Mouse (Mus musculus): Measurements from ENCODE around the gene Ugt1a8. TPM values are rescaled to one million over a fixed set of nuclear protein-coding genes. Genes with fewer than 3 reads are reported as not detected.
A peak's percentile ranks its signal among the peaks of the same experiment; 100 is the strongest.

Ugt1a8 gene
- polyA plus RNA-seq, 1 experiment from 2014 or later: not detected

- H3K27me3 ChIP-seq (ENCODE audit: insufficient read depth, low read length): no peaks in the 10 kb centered on the region
- H3K9me3 ChIP-seq (ENCODE audit: low read depth, low read length): peaks cover 62% of the 10 kb centered on the region
- 74% methylated on average over 1 of the region's 1 CpGs for WGBS
- peak; percentile 11 for DNase-seq
- H3K4me3 ChIP-seq (ENCODE audit: low read depth, low read length): no peak overlapping the region
- no peak overlapping the region for H3K4me2 ChIP-seq
- no peaks in the 10 kb centered on the region for H3K36me3 ChIP-seq (ENCODE audit: insufficient read depth)
- no peak for ATAC-seq (ENCODE audit: insufficient read depth)
- no peak overlapping the region for H3K27ac ChIP-seq (ENCODE audit: low read depth)
- no peak for TF ChIP-seq CTCF (IDR thresholded peaks at IDR 0.05; ENCODE audit: low read depth)
- no peaks in the 10 kb centered on the region for H3K4me1 ChIP-seq (ENCODE audit: insufficient read depth)
- no peak overlapping the region for H3K9ac ChIP-seq
Measured at GRCm38 (mm10) chr1:88213061-88213460, 125.4 kb downstream of the Ugt1a8 start.

DNA sequence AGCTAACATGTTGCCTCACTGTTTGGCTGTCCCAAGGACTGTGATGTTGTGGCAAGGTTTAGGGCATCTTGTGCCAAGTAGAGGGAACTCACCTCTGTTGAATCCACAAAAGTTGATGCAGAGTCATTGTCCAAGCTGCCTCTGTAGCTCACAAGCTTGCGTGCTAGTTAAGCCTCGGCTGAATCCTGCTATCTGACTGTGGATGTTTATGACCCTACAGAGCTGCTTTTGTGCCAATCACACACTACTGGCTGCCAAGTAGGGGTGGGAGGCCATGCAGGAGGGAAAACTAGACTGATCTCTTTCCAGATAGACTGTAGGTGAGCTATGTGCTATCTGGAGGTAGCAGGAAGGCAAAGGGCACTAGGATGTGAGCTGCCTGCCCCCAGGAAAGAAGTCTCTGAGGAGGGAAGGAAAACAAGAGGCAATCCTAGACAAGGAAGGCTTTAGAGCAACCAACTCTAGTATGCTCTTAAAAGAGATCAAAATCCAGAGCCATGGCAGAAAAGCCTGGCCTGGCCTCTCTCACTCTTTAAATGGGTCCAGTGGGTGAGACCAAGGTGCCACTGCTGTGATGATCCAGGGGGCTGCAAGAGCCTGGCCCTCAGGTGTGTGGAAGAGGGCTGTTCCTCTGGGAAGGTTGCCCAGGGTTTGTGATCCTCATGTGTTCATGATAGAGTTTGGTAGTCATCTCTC lies 126.3 kb downstream of the Ugt1a8 start:
- WGBS: 75% methylated on average over 2 of the region's 2 CpGs
- TF ChIP-seq CTCF (IDR thresholded peaks at IDR 0.05; ENCODE audit: low read depth): no peak
- Histone ChIP-seq H3K4me2 (no peak overlapping the region), H3K4me3 (ENCODE audit: low read depth, low read length) (no peak overlapping the region), H3K27ac (ENCODE audit: low read depth) (no peak overlapping the region), H3K27me3 (ENCODE audit: insufficient read depth, low read length) (no peaks in the 10 kb centered on the region), H3K4me1 (ENCODE audit: insufficient read depth) (no peaks in the 10 kb centered on the region), H3K9me3 (ENCODE audit: low read depth, low read length) (peaks cover 62% of the 10 kb centered on the region), H3K36me3 (ENCODE audit: insufficient read depth) (no peaks in the 10 kb centered on the region), H3K9ac (no peak overlapping the region)
- no peak for ATAC-seq (ENCODE audit: insufficient read depth)
- peak; percentile 6 for DNase-seq

DNA sequence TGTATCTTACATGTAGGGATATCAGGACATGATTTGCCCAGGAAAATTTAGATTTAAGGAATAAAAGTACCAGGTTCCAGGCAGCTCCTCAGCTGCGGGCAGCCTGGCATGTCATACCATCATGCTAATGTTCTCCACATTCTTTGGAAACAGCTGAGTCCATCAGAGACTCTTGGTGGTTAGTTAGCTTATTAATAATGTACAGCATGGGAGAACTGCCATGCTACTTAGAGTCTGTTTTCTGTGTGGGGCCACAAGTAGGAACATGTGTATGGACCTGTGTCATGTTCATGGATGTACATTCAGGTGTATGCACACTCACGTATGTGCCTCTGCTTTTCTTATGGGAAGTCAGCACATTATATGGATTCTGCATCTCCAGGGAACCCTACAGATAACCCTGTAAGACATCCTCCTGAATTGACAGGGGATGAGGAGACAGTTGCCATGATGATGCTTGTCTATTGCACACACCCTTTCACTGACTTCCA lies 126.9 kb downstream of the Ugt1a8 start:
- Histone ChIP-seq H3K36me3 (ENCODE audit: insufficient read depth) (no peaks in the 10 kb centered on the region), H3K4me1 (ENCODE audit: insufficient read depth) (no peaks in the 10 kb centered on the region), H3K4me2 (no peak overlapping the region), H3K9me3 (ENCODE audit: low read depth, low read length) (peaks cover 62% of the 10 kb centered on the region), H3K27ac (ENCODE audit: low read depth) (no peak overlapping the region), H3K27me3 (ENCODE audit: insufficient read depth, low read length) (no peaks in the 10 kb centered on the region), H3K9ac (no peak overlapping the region), H3K4me3 (ENCODE audit: low read depth, low read length) (no peak overlapping the region)
- 77% methylated on average over 2 of the region's 2 CpGs for WGBS
- TF ChIP-seq CTCF (IDR thresholded peaks at IDR 0.05; ENCODE audit: low read depth): no peak
- DNase-seq: peak; percentile 6
- ATAC-seq (ENCODE audit: insufficient read depth): no peak

GRCm38 (mm10) chr1:88215466-88216380 lies 128.1 kb downstream of the Ugt1a8 start:
- Histone ChIP-seq H3K4me3 (ENCODE audit: low read depth, low read length) (no peak overlapping the region), H3K4me2 (no peak overlapping the region), H3K27ac (ENCODE audit: low read depth) (no peak overlapping the region), H3K27me3 (ENCODE audit: insufficient read depth, low read length) (no peaks in the 10 kb centered on the region), H3K9me3 (ENCODE audit: low read depth, low read length) (peaks cover 62% of the 10 kb centered on the region), H3K36me3 (ENCODE audit: insufficient read depth) (no peaks in the 10 kb centered on the region), H3K9ac (no peak overlapping the region), H3K4me1 (ENCODE audit: insufficient read depth) (no peaks in the 10 kb centered on the region)
- DNase-seq: peak; percentile 13
- TF ChIP-seq CTCF (IDR thresholded peaks at IDR 0.05; ENCODE audit: low read depth): no peak
- 0 out of 2 replicates have a peak, but pooled peaks have one; percentile 11 for ATAC-seq (ENCODE audit: insufficient read depth)
- 68% methylated on average over 10 of the region's 10 CpGs for WGBS

DNA sequence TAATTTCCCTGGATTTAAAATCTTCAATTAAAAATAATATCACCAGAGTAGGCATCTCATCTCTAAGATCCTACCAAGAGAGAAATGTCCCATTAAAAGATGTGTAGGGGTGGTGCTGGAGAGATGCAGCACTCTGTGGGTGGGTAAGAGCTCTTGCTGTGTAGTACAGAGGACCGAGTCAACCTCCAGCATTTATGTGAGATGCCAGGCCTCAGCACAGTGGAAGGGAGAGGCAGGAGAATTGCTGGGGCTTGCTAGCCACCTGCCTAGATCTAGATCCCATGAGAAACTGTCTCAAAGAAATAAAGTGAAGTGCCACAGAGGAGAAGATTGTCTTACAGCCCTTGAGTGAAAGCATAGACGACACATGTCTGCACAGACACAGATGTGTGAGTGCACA lies 128.9 kb downstream of the Ugt1a8 start:
- 61% methylated on average over 2 of the region's 2 CpGs for WGBS
- Histone ChIP-seq H3K9ac (no peak overlapping the region), H3K27ac (ENCODE audit: low read depth) (no peak overlapping the region), H3K27me3 (ENCODE audit: insufficient read depth, low read length) (no peaks in the 10 kb centered on the region), H3K9me3 (ENCODE audit: low read depth, low read length) (peaks cover 58% of the 10 kb centered on the region), H3K4me3 (ENCODE audit: low read depth, low read length) (no peak overlapping the region), H3K4me1 (ENCODE audit: insufficient read depth) (no peaks in the 10 kb centered on the region), H3K36me3 (ENCODE audit: insufficient read depth) (no peaks in the 10 kb centered on the region), H3K4me2 (no peak overlapping the region)
- no peak for DNase-seq
- no peak for TF ChIP-seq CTCF (IDR thresholded peaks at IDR 0.05; ENCODE audit: low read depth)
- no peak for ATAC-seq (ENCODE audit: insufficient read depth)

GRCm38 (mm10) chr1:88217144-88217543 lies 129.5 kb downstream of the Ugt1a8 start:
- 60% methylated on average over 2 of the region's 2 CpGs for WGBS
- H3K9me3 ChIP-seq (ENCODE audit: low read depth, low read length): peaks cover 55% of the 10 kb centered on the region

DNA sequence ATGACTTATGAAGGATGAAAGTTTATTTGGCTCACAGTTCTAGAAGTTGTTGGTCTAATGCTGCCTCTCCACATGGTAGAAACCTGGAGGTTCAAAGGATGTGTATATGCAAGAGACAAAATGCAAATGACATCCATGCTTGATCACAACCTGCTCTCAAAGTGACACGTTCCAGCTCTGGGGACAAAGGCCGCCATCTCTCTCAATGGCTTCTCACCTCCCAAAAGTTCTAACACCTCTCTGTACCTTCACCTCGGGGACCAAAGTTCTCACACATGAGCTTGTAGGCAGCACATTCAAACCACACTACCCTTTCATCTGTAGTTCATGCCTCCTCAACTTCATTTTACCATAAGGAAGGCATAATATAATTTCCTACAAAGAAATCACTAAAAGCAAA lies 130.0 kb downstream of the Ugt1a8 start:
- H3K4me2 ChIP-seq: no peak overlapping the region
- no peak for DNase-seq
- WGBS: 40% methylated on average over 3 of the region's 3 CpGs
- H3K4me1 ChIP-seq (ENCODE audit: insufficient read depth): no peaks in the 10 kb centered on the region
- H3K27ac ChIP-seq (ENCODE audit: low read depth): no peak overlapping the region
- ATAC-seq (ENCODE audit: insufficient read depth): no peak
- H3K36me3 ChIP-seq (ENCODE audit: insufficient read depth): no peaks in the 10 kb centered on the region
- no peak for TF ChIP-seq CTCF (IDR thresholded peaks at IDR 0.05; ENCODE audit: low read depth)
- H3K9ac ChIP-seq: no peak overlapping the region
- H3K9me3 ChIP-seq (ENCODE audit: low read depth, low read length): peaks cover 53% of the 10 kb centered on the region
- H3K27me3 ChIP-seq (ENCODE audit: insufficient read depth, low read length): no peaks in the 10 kb centered on the region
- no peak overlapping the region for H3K4me3 ChIP-seq (ENCODE audit: low read depth, low read length)

More at GRCm38 (mm10) chr1:88217144-88217543, 129.5 kb downstream of the Ugt1a8 start:
- peak; percentile 13 for DNase-seq
- Histone ChIP-seq H3K27ac (ENCODE audit: low read depth) (no peak overlapping the region), H3K4me3 (ENCODE audit: low read depth, low read length) (no peak overlapping the region), H3K27me3 (ENCODE audit: insufficient read depth, low read length) (no peaks in the 10 kb centered on the region), H3K36me3 (ENCODE audit: insufficient read depth) (no peaks in the 10 kb centered on the region), H3K9ac (no peak overlapping the region), H3K4me1 (ENCODE audit: insufficient read depth) (no peaks in the 10 kb centered on the region), H3K4me2 (no peak overlapping the region)
- TF ChIP-seq CTCF (IDR thresholded peaks at IDR 0.05; ENCODE audit: low read depth): peak; percentile 34; the same call in 1 of the 2 replicates
- no peak for ATAC-seq (ENCODE audit: insufficient read depth)
